Mouse (Mus musculus): ENCODE data around the gene Gm12185.

DNA sequence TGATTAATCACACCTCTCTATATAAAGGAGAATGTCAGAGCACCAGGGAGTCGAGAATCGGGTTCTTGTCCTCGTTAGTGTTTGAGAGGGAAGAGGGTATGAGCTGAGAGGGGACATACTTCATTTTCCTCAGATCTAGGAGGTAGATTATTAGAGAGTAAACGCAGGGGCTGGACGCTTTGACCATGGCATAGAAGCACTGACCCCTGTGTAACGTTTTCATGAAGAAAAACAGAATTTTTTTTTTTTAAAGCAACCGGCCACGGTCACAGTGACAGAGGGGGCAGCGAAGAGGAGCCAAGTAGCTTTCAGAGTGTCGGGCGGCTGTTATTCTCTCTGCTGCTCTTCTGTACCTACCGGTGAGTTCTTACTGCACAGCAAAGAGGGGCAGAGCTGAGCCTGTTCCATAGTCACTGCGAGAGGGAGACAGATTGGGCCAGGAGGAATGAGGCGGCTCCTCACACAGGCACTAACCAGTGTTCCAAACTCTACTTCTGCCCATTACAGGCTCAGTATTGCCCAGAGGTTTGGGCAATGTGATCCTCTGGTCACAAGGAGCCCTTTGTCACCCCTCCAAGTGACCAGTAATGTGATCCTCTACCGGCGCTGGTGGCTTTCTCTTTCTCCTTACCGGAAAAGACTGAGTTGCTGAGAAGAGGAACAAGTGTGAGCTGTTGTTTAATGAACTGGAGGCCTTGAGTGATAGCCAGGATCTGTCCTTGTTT, 120.0 kb downstream of the Gm12185 start:
- TF ChIP-seq CTCF (conservative IDR thresholded peaks at IDR 0.05; ENCODE audit: low read length), result no peak
- no peak for TF ChIP-seq POU5F1 (IDR thresholded peaks at IDR 0.05; ENCODE audit: borderline replicate concordance, low read length)
